Mouse (Mus musculus): ENCODE data around the gene B3galt4. TPM values are rescaled to one million over a fixed set of nuclear protein-coding genes. Genes with fewer than 3 reads are reported as not detected.

B3galt4 gene
- total and polyA plus RNA-seq, 3 experiments: 2.2 to 2.9 TPM; not detected in 1

GRCm38 (mm10) chr17:33957493-33957892 lies 6.2 kb upstream of the B3galt4 start:
- Histone ChIP-seq H3K36me3 (ENCODE audit: control insufficient read depth in 1 of 2, insufficient read depth in 2 of 2, low read length in 2 of 2) (peaks cover 10 to 15% of the 10 kb centered on the region in 2 experiments), H3K9ac (ENCODE audit: control insufficient read depth, low read depth, low read length, poor library complexity, severe bottlenecking) (no peak overlapping the region), H3K9me3 (replicated peaks; ENCODE audit: insufficient read depth, low read length) (no peaks in the 10 kb centered on the region), H3K27me3 (ENCODE audit: control insufficient read depth in 1 of 2, insufficient read depth in 2 of 2, low read length in 2 of 2) (no peaks in the 10 kb centered on the region), H3K27ac (ENCODE audit: control insufficient read depth, low read depth, low read length) (no peak overlapping the region), H3K4me1 (ENCODE audit: control insufficient read depth in 1 of 2, insufficient read depth in 2 of 2, low read length in 2 of 2) (peaks cover 0 to 7% of the 10 kb centered on the region in 2 experiments; a peak in 2 of 4 replicates), H3K79me2 (ENCODE audit: control insufficient read depth, insufficient read depth, low read length, poor library complexity) (peaks cover 38% of the 10 kb centered on the region), H3K4me3 (ENCODE audit: control insufficient read depth in 1 of 2, insufficient read depth in 1 of 2, low read depth in 2 of 2, low read length in 2 of 2) (no peak overlapping the region)
- TF ChIP-seq POLR2AphosphoS5 (IDR thresholded peaks at IDR 0.05; ENCODE audit: borderline replicate concordance, low read depth, low read length) (no peak), NELFE (IDR thresholded peaks at IDR 0.05; ENCODE audit: low read depth, low read length) (no peak), ZNF384 (IDR thresholded peaks at IDR 0.05; ENCODE audit: low read depth, low read length) (no peak)
- DNase-seq (ENCODE audit: low read depth, low spot score): no peak

GRCm38 (mm10) chr17:33956336-33956735 lies 5.0 kb upstream of the B3galt4 start:
- H3K9me3 ChIP-seq (replicated peaks; ENCODE audit: insufficient read depth, low read length): no peaks in the 10 kb centered on the region
- peak overlapping the region; percentile 88; the same call in 1 of the 2 replicates for H3K27ac ChIP-seq (ENCODE audit: control insufficient read depth, low read depth, low read length)
- H3K36me3 ChIP-seq (ENCODE audit: control insufficient read depth in 1 of 2, insufficient read depth in 2 of 2, low read length in 2 of 2): peaks cover 10 to 17% of the 10 kb centered on the region in 2 experiments
- peaks cover 38% of the 10 kb centered on the region for H3K79me2 ChIP-seq (ENCODE audit: control insufficient read depth, insufficient read depth, low read length, poor library complexity)
- TF ChIP-seq E2F4 (IDR thresholded peaks at IDR 0.05; ENCODE audit: borderline replicate concordance, low read depth, low read length) (0 out of 2 replicates have a peak, but pooled peaks have one; percentile 0), TAL1 (IDR thresholded peaks at IDR 0.05; ENCODE audit: low read length) (no peak)
- no peaks in the 10 kb centered on the region for H3K27me3 ChIP-seq (ENCODE audit: control insufficient read depth in 1 of 2, insufficient read depth in 2 of 2, low read length in 2 of 2)
- peak overlapping the region; percentile 86 for H3K9ac ChIP-seq (ENCODE audit: control insufficient read depth, low read depth, low read length, poor library complexity, severe bottlenecking)
- H3K4me3 ChIP-seq (ENCODE audit: control insufficient read depth in 1 of 2, insufficient read depth in 1 of 2, low read depth in 2 of 2, low read length in 2 of 2): peak overlapping the region; percentile 66 to 69
- H3K4me1 ChIP-seq (ENCODE audit: control insufficient read depth in 1 of 2, insufficient read depth in 2 of 2, low read length in 2 of 2): peaks cover 0 to 7% of the 10 kb centered on the region in 2 experiments; a peak in 2 of 4 replicates
- DNase-seq (ENCODE audit: low read depth, low spot score): no peak

- peaks cover 40% of the 10 kb centered on the region for H3K79me2 ChIP-seq (ENCODE audit: control insufficient read depth, insufficient read depth, low read length, poor library complexity)
- H3K4me3 ChIP-seq (ENCODE audit: control insufficient read depth in 1 of 2, insufficient read depth in 1 of 2, low read depth in 2 of 2, low read length in 2 of 2): peak within 1 kb of the TSS; percentile 82 to 87
- DNase-seq (ENCODE audit: low read depth, low spot score): peak; percentile 98
- peak within 1 kb of the TSS; percentile 88 for H3K27ac ChIP-seq (ENCODE audit: control insufficient read depth, low read depth, low read length)
- peaks cover 0 to 12% of the 10 kb centered on the region in 2 experiments; a peak in 2 of 4 replicates for H3K4me1 ChIP-seq (ENCODE audit: control insufficient read depth in 1 of 2, insufficient read depth in 2 of 2, low read length in 2 of 2)
- peak within 1 kb of the TSS; percentile 99 for H3K9ac ChIP-seq (ENCODE audit: control insufficient read depth, low read depth, low read length, poor library complexity, severe bottlenecking)
- no peaks in the 10 kb centered on the region for H3K9me3 ChIP-seq (replicated peaks; ENCODE audit: insufficient read depth, low read length)
- no peaks in the 10 kb centered on the region for H3K27me3 ChIP-seq (ENCODE audit: control insufficient read depth in 1 of 2, insufficient read depth in 2 of 2, low read length in 2 of 2)
- peaks cover 10 to 18% of the 10 kb centered on the region in 2 experiments for H3K36me3 ChIP-seq (ENCODE audit: control insufficient read depth in 1 of 2, insufficient read depth in 2 of 2, low read length in 2 of 2)
- no peak for TF ChIP-seq UBTF (IDR thresholded peaks at IDR 0.05; ENCODE audit: borderline replicate concordance, insufficient read depth, low read depth, low read length)
- TF ChIP-seq SIN3A (IDR thresholded peaks at IDR 0.05; ENCODE audit: low read length): peak; percentile 96
- TF ChIP-seq KAT2A (conservative IDR thresholded peaks at IDR 0.05; ENCODE audit: low read depth, low read length): peak; percentile 83
- peak; percentile 68 for TF ChIP-seq ETS1 (IDR thresholded peaks at IDR 0.05; ENCODE audit: low read depth, low read length)
- peak; percentile 68; the same call in 1 of the 2 replicates for TF ChIP-seq ZMIZ1 (IDR thresholded peaks at IDR 0.05; ENCODE audit: low read depth, low read length)
- peak; percentile 92 for TF ChIP-seq POLR2A (IDR thresholded peaks at IDR 0.05; ENCODE audit: control insufficient read depth in 1 of 2, insufficient read depth in 1 of 2, low read depth in 1 of 2, low read length in 2 of 2, poor library complexity in 1 of 2)
- 0 out of 2 replicates have a peak, but pooled peaks have one; percentile 45 for TF ChIP-seq E2F4 (IDR thresholded peaks at IDR 0.05; ENCODE audit: borderline replicate concordance, low read depth, low read length)
- 0 out of 2 replicates have a peak, but pooled peaks have one; percentile 22 for TF ChIP-seq GATA1 (IDR thresholded peaks at IDR 0.05; ENCODE audit: low read depth, low read length)
- 0 out of 2 replicates have a peak, but pooled peaks have one; percentile 5 for TF ChIP-seq ZNF384 (IDR thresholded peaks at IDR 0.05; ENCODE audit: low read depth, low read length)
- TF ChIP-seq TBP (IDR thresholded peaks at IDR 0.05; ENCODE audit: low read depth, low read length): peak; percentile 98
- no peak for TF ChIP-seq EP300 (IDR thresholded peaks at IDR 0.05; ENCODE audit: low read depth in 1 of 2, low read length in 2 of 2)
- TF ChIP-seq NELFE (IDR thresholded peaks at IDR 0.05; ENCODE audit: low read depth, low read length): peak; percentile 96
- 0 out of 2 replicates have a peak, but pooled peaks have one; percentile 13 for TF ChIP-seq NRF1 (IDR thresholded peaks at IDR 0.05; ENCODE audit: insufficient read depth, low read depth, low read length, poor library complexity, severe bottlenecking)
- peak; percentile 94 for TF ChIP-seq ELF1 (IDR thresholded peaks at IDR 0.05; ENCODE audit: low read depth, low read length)
- no peak for TF ChIP-seq GABPA (IDR thresholded peaks at IDR 0.05; ENCODE audit: low read depth, low read length)
- peak; percentile 92 for TF ChIP-seq POLR2AphosphoS2 (IDR thresholded peaks at IDR 0.05; ENCODE audit: low read length)
- TF ChIP-seq TCF12 (IDR thresholded peaks at IDR 0.05; ENCODE audit: low read depth, low read length): peak; percentile 82
- no peak for TF ChIP-seq ZC3H11A (IDR thresholded peaks at IDR 0.05; ENCODE audit: low read depth, low read length)
- TF ChIP-seq HCFC1 (IDR thresholded peaks at IDR 0.05; ENCODE audit: low read depth, low read length): peak; percentile 98
- TF ChIP-seq SMC3 (IDR thresholded peaks at IDR 0.05; ENCODE audit: low read depth, low read length): no peak
- peak; percentile 90 for TF ChIP-seq MAX (IDR thresholded peaks at IDR 0.05; ENCODE audit: low read length)
These were observed 4.4 kb upstream of the B3galt4 start, which contains the start of the genes Vps52 and Rps18 for GRCm38 (mm10) chr17:33955555-33956214. TSS of gene Vps52 (plus strand) at chr17:33955812. TSS of gene Rps18 (minus strand) at chr17:33956001.
